Comparison of ENCODE assay signal across 34 mouse cellular contexts in the genomic region with DNA sequence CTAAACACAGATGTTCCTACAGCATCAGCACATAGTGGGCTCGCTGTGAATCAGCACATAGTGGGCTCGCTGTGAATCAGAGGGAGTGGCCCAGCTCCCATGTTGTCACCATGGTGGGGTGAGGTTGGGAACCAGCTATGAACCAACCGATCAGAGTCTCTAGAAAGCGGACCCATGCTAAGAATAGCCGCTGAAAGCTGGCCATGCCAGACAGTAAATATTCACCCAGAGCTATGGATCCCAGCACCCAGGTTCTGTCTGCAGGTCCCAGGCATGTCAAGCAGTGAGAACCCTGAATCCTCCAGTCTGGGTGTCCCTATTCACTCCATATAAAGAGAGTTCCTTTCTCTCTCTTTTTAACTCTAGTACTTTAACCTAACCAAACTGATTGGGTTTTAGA.
"Had no signal": no experiment of that assay in that cellular context is flagged by ENCODE, and none has a peak within 500 bp of the region (broad histone marks: within the 10 kb centered on the region; RNA-seq: fewer than 3 reads in every experiment).

No protein-coding gene starts in this region.

- H3K36me3 ChIP-seq: heart, embryonic 12.5 days; heart, embryonic 15.5 days; hindbrain, embryonic 12.5 days; intestine, embryonic 15.5 days; kidney, embryonic 15.5 days had no signal

- H3K9ac ChIP-seq: heart, embryonic 15.5 days; hindbrain, embryonic 12.5 days; hindbrain, embryonic 13.5 days; hindbrain, embryonic 14.5 days; hindbrain, embryonic 15.5 days; intestine, embryonic 15.5 days; kidney, embryonic 15.5 days had no signal

- H3K27me3 ChIP-seq: heart, embryonic 12.5 days; heart, embryonic 13.5 days; heart, embryonic 15.5 days; hindbrain, embryonic 12.5 days; hindbrain, embryonic 13.5 days; hindbrain, embryonic 15.5 days; intestine, embryonic 15.5 days; kidney, embryonic 15.5 days had no signal

- H3K9me3 ChIP-seq: heart, embryonic 12.5 days; heart, embryonic 13.5 days; heart, embryonic 15.5 days; hindbrain, embryonic 10.5 days; hindbrain, embryonic 12.5 days; hindbrain, embryonic 13.5 days; hindbrain, embryonic 15.5 days; intestine, embryonic 15.5 days; kidney, embryonic 15.5 days had no signal

- ATAC-seq: hindbrain, embryonic 16.5 days; hindbrain, postnatal 0 days; inflammation-experienced regulatory T-cells, adult 6 months; intestine, embryonic 15.5 days; intestine, embryonic 16.5 days; intestine, postnatal 0 days had no signal

- H3K4me2 ChIP-seq: heart, embryonic 13.5 days; hindbrain, embryonic 12.5 days; hindbrain, embryonic 13.5 days; hindbrain, embryonic 14.5 days; hindbrain, embryonic 15.5 days; intestine, embryonic 15.5 days; kidney, embryonic 15.5 days had no signal

- DNase-seq: heart, postnatal 10 days; heart, postnatal 14 days; heart, postnatal 36 days; heart, postnatal 4 days; kidney, adult 11 months; kidney, adult 18-20 months; kidney, adult 2 months; kidney, adult 8-10 months; kidney, adult 9 months; kidney, postnatal 10 days; kidney, postnatal 14 days; kidney, postnatal 25 days; kidney, postnatal 36 days; kidney, postnatal 4 days; layer of hippocampus, adult 9-11 months; layer of hippocampus, postnatal 36 days had no signal

- H3K4me3 ChIP-seq: heart, embryonic 12.5 days; heart, embryonic 13.5 days; heart, embryonic 15.5 days; hindbrain, embryonic 10.5 days; hindbrain, embryonic 12.5 days; hindbrain, embryonic 13.5 days; hindbrain, embryonic 15.5 days; intestine, embryonic 15.5 days; kidney, embryonic 15.5 days; layer of hippocampus, adult 2 months; left cerebral cortex, adult 2 months had no signal

- H3K27ac ChIP-seq: hindbrain, embryonic 10.5 days; hindbrain, embryonic 12.5 days; hindbrain, embryonic 13.5 days; hindbrain, embryonic 14.5 days; hindbrain, embryonic 15.5 days; hindbrain, postnatal 0 days; intestine, embryonic 15.5 days; kidney, embryonic 15.5 days; kidney, postnatal 0 days; layer of hippocampus, adult 2 months; left cerebral cortex, adult 2 months had no signal
